Mouse (Mus musculus) olfactory bulb, adult 2 months (tissue): ENCODE measurements around the gene Cobl.

ENCODE experiments used
- CTCF ChIP-seq: fragments of 200-500 bp; IDR thresholded peaks from 2 replicates; pipeline ENCODE4 v1.5.1; 2012; ENCODE audit warnings: low read depth, mild to moderate bottlenecking, low read length, moderate library complexity; ENCODE audit not compliant: insufficient read depth
- POLR2A ChIP-seq: fragments of 200-500 bp; IDR thresholded peaks from 2 replicates; pipeline ENCODE4 v1.6.1; 2012; ENCODE audit warnings: mild to moderate bottlenecking, low read depth, low read length, moderate library complexity; ENCODE audit not compliant: insufficient read depth

GRCm38 (mm10) chr11:12411950-12412349 is 52.8 kb downstream of the Cobl start:
- TF ChIP-seq POLR2A = no peak
- no peak for TF ChIP-seq CTCF
